Mouse (Mus musculus) midbrain, postnatal 0 days (tissue): ENCODE measurements around the gene Plekhg4. TPM values are rescaled to one million over a fixed set of nuclear protein-coding genes. Genes with fewer than 3 reads are reported as not detected.
A peak's percentile ranks its signal among the peaks of the same experiment; 100 is the strongest.

Experiments
- ATAC-seq: fragments of 200-750 bp; cut with Nextera tagmentation; 2 replicates; pipeline ENCODE4 v1.8.0; 2017; ENCODE audit warnings: moderate number of reproducible peaks, mild to moderate bottlenecking, moderate TSS enrichment, moderate library complexity; ENCODE audit not compliant: low FRiP score
- DNase-seq: peaks from one replicate; pipeline ENCODE4 v3.0.0-alpha.2; 2015; ENCODE audit warnings: low spot score
- H3K27ac ChIP-seq: fragments of 300-500 bp; sonication (generic); 2 replicates; pipeline ENCODE4 v1.5.1; 2014; ENCODE audit warnings: low read depth, mild to moderate bottlenecking, low read length, mixed read lengths
- H3K27me3 ChIP-seq: fragments of 300-500 bp; sonication (generic); 2 replicates; pipeline ENCODE4 v1.6.1; 2014; ENCODE audit warnings: low read length, control low read depth, mixed read lengths; ENCODE audit not compliant: insufficient read depth
- H3K36me3 ChIP-seq: fragments of 300-500 bp; sonication (generic); 2 replicates; pipeline ENCODE4 v1.6.1; 2014; ENCODE audit warnings: low read length, control low read depth, mixed read lengths; ENCODE audit not compliant: insufficient read depth
- H3K4me1 ChIP-seq: fragments of 300-500 bp; sonication (generic); 2 replicates; pipeline ENCODE4 v1.6.1; 2014; ENCODE audit warnings: mild to moderate bottlenecking, control low read depth, antibody characterized with exemption, low read length, mixed read lengths; ENCODE audit not compliant: insufficient read depth
- H3K4me2 ChIP-seq: fragments of 300-500 bp; sonication (generic); 2 replicates; pipeline ENCODE4 v1.6.1; 2014; ENCODE audit warnings: low read depth, mild to moderate bottlenecking, low read length, mixed read lengths; ENCODE audit not compliant: poor library complexity, severe bottlenecking
- H3K4me3 ChIP-seq: fragments of 300-500 bp; sonication (generic); 2 replicates; pipeline ENCODE4 v1.5.1; 2014; ENCODE audit warnings: low read depth, mild to moderate bottlenecking, low read length, moderate library complexity
- H3K9ac ChIP-seq: fragments of 300-500 bp; sonication (generic); replicated peaks from 2 replicates; pipeline ENCODE4 v1.6.1; 2014; ENCODE audit warnings: mild to moderate bottlenecking, low read length, moderate library complexity, mixed read lengths; ENCODE audit not compliant: poor library complexity, severe bottlenecking
- H3K9me3 ChIP-seq: fragments of 300-500 bp; sonication (generic); 2 replicates; pipeline ENCODE4 v1.6.1; 2016; ENCODE audit warnings: low read length, control low read depth
- CTCF ChIP-seq: IDR thresholded peaks from 2 replicates; pipeline ENCODE4 v1.5.1; 2016; ENCODE audit warnings: antibody characterized with exemption, mild to moderate bottlenecking
- WGBS: fragments of 180-500 bp; shearing (Covaris S2); extraction: QIAGEN DNeasy Blood & Tissue Kit; methylation state at CpG from one replicate; pipeline ENCODE4 v1.1.7; 2014; 5-methylcytosine and 5-hydroxymethylcytosine counted together
- polyA plus RNA-seq: library from polyadenylated mRNA; unstranded; fragments of >200 nt; fragmentation: Nextera tagmentation; extraction: Ambion mirVana; gene quantifications from 2 replicates; pipeline ENCODE4 v1.2.1, GENCODE M21; 2015
- total RNA-seq: library from RNA; depleted of rRNA; stranded (reverse); fragments of >200 nt; gene quantifications from 2 replicates; pipeline ENCODE4 v1.2.3, GENCODE M21; 2014; rRNA removed

Plekhg4 gene
- 6.3 and 8.7 TPM in 2 replicates for total RNA-seq
- 1.7 and 2.5 TPM in 2 replicates for polyA plus RNA-seq

GRCm38 (mm10) chr8:105373032-105373431, at the start of gene Plekhg4:
Gene Plekhg4 (plus strand): TSS chr8:105373274.
- Histone ChIP-seq H3K4me3 (no peak within 1 kb of the TSS), H3K4me1 (0 out of 2 replicates have a peak, but pooled peaks cover 4% of the 10 kb centered on the region), H3K27me3 (no peaks in the 10 kb centered on the region), H3K4me2 (no peak within 1 kb of the TSS), H3K9me3 (no peaks in the 10 kb centered on the region; the same call in 1 of the 2 replicates), H3K27ac (no peak within 1 kb of the TSS), H3K9ac (0 out of 2 replicates have a peak within 1 kb of the TSS, but pooled peaks have one; percentile 8), H3K36me3 (peaks cover 13% of the 10 kb centered on the region)
- no peak for TF ChIP-seq CTCF
- WGBS: 56% methylated on average over 2 of the region's 2 CpGs
- ATAC-seq (no peak), DNase-seq (no peak)

- DNase-seq (peak; percentile 41), ATAC-seq (peak; percentile 50)
- Histone ChIP-seq H3K27me3 (no peaks in the 10 kb centered on the region), H3K27ac (peak overlapping the region; percentile 82), H3K4me2 (peak overlapping the region; percentile 76), H3K36me3 (peaks cover 33% of the 10 kb centered on the region), H3K9ac (peak overlapping the region; percentile 96), H3K4me1 (peaks cover 16% of the 10 kb centered on the region), H3K9me3 (no peaks in the 10 kb centered on the region), H3K4me3 (peak overlapping the region; percentile 89)
- no peak for TF ChIP-seq CTCF
- 0% methylated on average over 12 of the region's 12 CpGs for WGBS
These were observed 47.4 kb upstream of the Plekhg4 start for GRCm38 (mm10) chr8:105325641-105326093.

- DNase-seq (peak; percentile 97), ATAC-seq (peak; percentile 92)
- H3K27ac ChIP-seq: peak within 1 kb of the TSS; percentile 82
- H3K9me3 ChIP-seq: no peaks in the 10 kb centered on the region
- H3K4me1 ChIP-seq: peaks cover 16% of the 10 kb centered on the region
- H3K4me2 ChIP-seq: peak within 1 kb of the TSS; percentile 76
- peak within 1 kb of the TSS; percentile 89 for H3K4me3 ChIP-seq
- peaks cover 39% of the 10 kb centered on the region for H3K36me3 ChIP-seq
- no peaks in the 10 kb centered on the region for H3K27me3 ChIP-seq
- peak within 1 kb of the TSS; percentile 96 for H3K9ac ChIP-seq
- WGBS: 0% methylated on average over 36 of the region's 36 CpGs
- peak; percentile 72 for TF ChIP-seq CTCF
These were observed 46.9 kb upstream of the Plekhg4 start, which contains the start of the genes Lrrc29 and Tmem208 for GRCm38 (mm10) chr8:105326141-105326672. Gene Lrrc29 (minus strand): TSS chr8:105326278. Gene Tmem208 (plus strand): TSS chr8:105326354.

GRCm38 (mm10) chr8:105326968-105327367, 46.1 kb upstream of the Plekhg4 start:
- Histone ChIP-seq H3K4me1 (peaks cover 16% of the 10 kb centered on the region), H3K9me3 (no peaks in the 10 kb centered on the region), H3K4me2 (peak overlapping the region; percentile 76), H3K27me3 (no peaks in the 10 kb centered on the region), H3K36me3 (peaks cover 39% of the 10 kb centered on the region), H3K9ac (peak overlapping the region; percentile 96), H3K4me3 (peak overlapping the region; percentile 89), H3K27ac (peak overlapping the region; percentile 82; the same call in 1 of the 2 replicates)
- no peak for TF ChIP-seq CTCF
- no peak for DNase-seq
- ATAC-seq: no peak
- 37% methylated on average over 6 of the region's 6 CpGs for WGBS

GRCm38 (mm10) chr8:105330325-105330724, 42.7 kb upstream of the Plekhg4 start:
- H3K9me3 ChIP-seq: no peaks in the 10 kb centered on the region
- no peaks in the 10 kb centered on the region for H3K27me3 ChIP-seq
- no peak for TF ChIP-seq CTCF
- DNase-seq (no peak), ATAC-seq (no peak)
- H3K4me3 ChIP-seq: no peak overlapping the region
- H3K9ac ChIP-seq: no peak overlapping the region
- no peak overlapping the region for H3K4me2 ChIP-seq
- H3K27ac ChIP-seq: no peak overlapping the region
- 94% methylated on average over 12 of the region's 12 CpGs for WGBS
- peaks cover 10% of the 10 kb centered on the region; the same call in 1 of the 2 replicates for H3K4me1 ChIP-seq
- H3K36me3 ChIP-seq: peaks cover 35% of the 10 kb centered on the region

- Histone ChIP-seq H3K4me1 (peaks cover 8% of the 10 kb centered on the region; the same call in 1 of the 2 replicates), H3K4me3 (no peak overlapping the region), H3K27ac (no peak overlapping the region), H3K27me3 (no peaks in the 10 kb centered on the region), H3K4me2 (no peak overlapping the region), H3K36me3 (peaks cover 35% of the 10 kb centered on the region), H3K9ac (no peak overlapping the region), H3K9me3 (no peaks in the 10 kb centered on the region)
- no peak for DNase-seq
- no peak for ATAC-seq
- TF ChIP-seq CTCF: no peak
- WGBS: 95% methylated on average over 22 of the region's 22 CpGs
These were observed 41.6 kb upstream of the Plekhg4 start for GRCm38 (mm10) chr8:105331469-105331868.
